Mouse (Mus musculus): ENCODE results near the gene Gm7579.
"Not testable (repeated sequence)": the region's sequence is repeated elsewhere in the genome, so short reads cannot be mapped to it uniquely, and the experiment has no call there.

Gene Gm7579

GRCm38 (mm10) chr7:142211559-142211958 is at the start of gene Gm7579:
Gene Gm7579 (plus strand): TSS chr7:142211859.
- DNase-seq, result no peak

GRCm38 (mm10) chr7:142165639-142166038 is 46.0 kb upstream of the Gm7579 start, which contains the start of gene Gm4553:
Gene Gm4553 (minus strand): TSS chr7:142165739.
- DNase-seq, result not testable (repeated sequence)

GRCm38 (mm10) chr7:142169836-142170235 is 41.8 kb upstream of the Gm7579 start:
- DNase-seq, result no peak

GRCm38 (mm10) chr7:142175905-142176304 is 35.8 kb upstream of the Gm7579 start, which contains the start of gene Krtap5-2:
Gene Krtap5-2 (minus strand): TSS chr7:142176005.
- DNase-seq, result not testable (repeated sequence)

GRCm38 (mm10) chr7:142178685-142179084 is 33.0 kb upstream of the Gm7579 start:
- DNase-seq, result no peak

GRCm38 (mm10) chr7:142181021-142181420 is 30.6 kb upstream of the Gm7579 start:
- DNase-seq, result no peak

- no peak for DNase-seq
Measured at GRCm38 (mm10) chr7:142188156-142188555, 23.5 kb upstream of the Gm7579 start.

GRCm38 (mm10) chr7:142190289-142190688 is 21.4 kb upstream of the Gm7579 start, which contains the start of gene Gm10153:
Gene Gm10153 (minus strand): TSS chr7:142190389.
- no peak for DNase-seq

- no peak for DNase-seq
Measured at GRCm38 (mm10) chr7:142198748-142199147, 12.9 kb upstream of the Gm7579 start.

- DNase-seq, result no peak
Measured at GRCm38 (mm10) chr7:142201064-142201463, 10.6 kb upstream of the Gm7579 start, which contains the start of gene Krtap5-3. Gene Krtap5-3 (plus strand): TSS chr7:142201364.

GRCm38 (mm10) chr7:142205488-142205887 is 6.2 kb upstream of the Gm7579 start:
- DNase-seq, result no peak

GRCm38 (mm10) chr7:142206891-142207290 is 4.8 kb upstream of the Gm7579 start:
- not testable (repeated sequence) for DNase-seq

GRCm38 (mm10) chr7:142212136-142212535 is 477 bp downstream of the Gm7579 start:
- DNase-seq, result not testable (repeated sequence)

GRCm38 (mm10) chr7:142224518-142224917 is 12.9 kb downstream of the Gm7579 start:
- DNase-seq, result no peak

GRCm38 (mm10) chr7:142229871-142230270 is 18.2 kb downstream of the Gm7579 start, which contains the start of gene Krtap5-5:
Gene Krtap5-5 (minus strand): TSS chr7:142229971.
- DNase-seq, result not testable (repeated sequence)

- no peak for DNase-seq
Measured at GRCm38 (mm10) chr7:142231540-142231939, 19.9 kb downstream of the Gm7579 start.

- DNase-seq, result no peak
Measured at GRCm38 (mm10) chr7:142240978-142241377, 29.3 kb downstream of the Gm7579 start, which contains the start of gene Gm40460. Gene Gm40460 (minus strand): TSS chr7:142241078.

GRCm38 (mm10) chr7:142249824-142250223 is 38.2 kb downstream of the Gm7579 start:
- peak; percentile 6 for DNase-seq

- DNase-seq, result no peak
Measured at GRCm38 (mm10) chr7:142255517-142255916, 43.9 kb downstream of the Gm7579 start.

- DNase-seq, result not testable (repeated sequence)
Measured at GRCm38 (mm10) chr7:142258254-142258653, 46.6 kb downstream of the Gm7579 start, which contains the start of gene Gm2431. Gene Gm2431 (minus strand): TSS chr7:142258354.

Data from kidney, adult 11 months (tissue).